Mouse (Mus musculus) effector memory CD4-positive, alpha-beta T cell, adult 7 months (primary cell): ENCODE measurements around the gene Zfp827. TPM values are rescaled to one million over a fixed set of nuclear protein-coding genes. Genes with fewer than 3 reads are reported as not detected.

Experiments
- polyA plus RNA-seq: library from polyadenylated mRNA; unstranded; fragments of 100-300 nt; shearing (Covaris generic); gene quantifications from one replicate; pipeline ENCODE4 v1.2.1, GENCODE M21; 2017

The Zfp827 gene
- polyA plus RNA-seq, result 2.6 TPM

DNA sequence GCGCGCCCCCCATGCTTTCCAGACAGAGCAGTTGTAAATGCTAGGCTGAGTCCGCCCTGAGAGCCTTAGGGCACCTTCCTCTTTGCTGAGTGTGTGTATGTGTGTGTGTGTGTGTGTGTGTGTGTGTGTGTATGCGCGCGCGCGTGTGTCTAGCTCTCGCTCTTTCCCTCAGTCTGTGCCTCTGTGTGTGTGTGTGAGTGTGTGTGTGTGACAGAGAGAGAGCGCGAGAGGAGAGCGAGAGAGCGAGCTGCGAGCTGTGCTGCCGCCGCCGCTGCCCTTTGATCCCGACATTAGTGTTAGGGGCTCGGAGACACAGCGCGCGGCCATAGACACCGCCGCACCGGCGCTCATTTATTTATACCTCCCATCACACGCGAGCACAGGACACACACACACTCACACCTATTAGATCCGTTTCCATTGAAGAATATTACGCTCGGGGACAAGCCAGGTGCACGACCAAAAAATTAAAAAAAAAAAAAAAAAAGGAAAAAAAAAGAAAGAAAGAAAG is at the start of gene Zfp827:
Gene Zfp827 (plus strand): TSS at position 461 of the 511 bp plus-strand sequence.

Other genes with a start within 250 kb of the Zfp827 start
- 72.1 TPM for gene Lsm6, start 207.3 kb upstream of the Zfp827 start, polyA plus RNA-seq
- not detected for gene 1700011L22Rik, start 220.1 kb downstream of the Zfp827 start, polyA plus RNA-seq